Mouse (Mus musculus) liver, embryonic 14.5 days (tissue): ENCODE measurements around the gene Apobec3. TPM values are rescaled to one million over a fixed set of nuclear protein-coding genes. Genes with fewer than 3 reads are reported as not detected.

Source experiments
- ATAC-seq: fragments of 200-750 bp; cut with Nextera tagmentation; 2 replicates; pipeline ENCODE4 v1.8.0; 2017; ENCODE audit warnings: moderate number of reproducible peaks, mild to moderate bottlenecking, moderate library complexity; ENCODE audit not compliant: insufficient read depth
- DNase-seq, 3 experiments: peaks; one replicate each; pipeline ENCODE4 v3.0.0-alpha.2; 2012 to 2013; ENCODE audit warnings: low read depth in 3 of 3, low spot score in 3 of 3
- H3K27ac ChIP-seq: fragments of 300-500 bp; sonication (generic); 2 replicates; pipeline ENCODE4 v1.5.1; 2014; ENCODE audit warnings: moderate library complexity, mild to moderate bottlenecking, control low read depth, inconsistent platforms
- H3K27me3 ChIP-seq: fragments of 300-500 bp; sonication (generic); 2 replicates; pipeline ENCODE4 v1.6.1; 2014; ENCODE audit warnings: mild to moderate bottlenecking, low read length, moderate library complexity; ENCODE audit not compliant: control insufficient read depth, insufficient read depth
- H3K36me3 ChIP-seq: fragments of 300-500 bp; sonication (generic); replicated peaks from 2 replicates; pipeline ENCODE4 v1.6.1; 2014; ENCODE audit warnings: low read depth; ENCODE audit not compliant: control insufficient read depth, insufficient read depth
- H3K4me1 ChIP-seq, 2 experiments: fragments of 200-500 bp in 1 of 2; fragments of 300-500 bp in 1 of 2; sonication (generic) in 1 of 2; replicated peaks; 2 replicates each; pipeline ENCODE4 v1.6.1; 2012 to 2014; ENCODE audit warnings: antibody characterized with exemption in 1 of 2, inconsistent platforms in 1 of 2, low read length in 1 of 2; ENCODE audit not compliant: control insufficient read depth in 2 of 2, insufficient read depth in 2 of 2
- H3K4me2 ChIP-seq: fragments of 300-500 bp; sonication (generic); 2 replicates; pipeline ENCODE4 v1.6.1; 2014; ENCODE audit warnings: low read depth, mild to moderate bottlenecking, control low read depth, moderate library complexity
- H3K4me3 ChIP-seq, 2 experiments: fragments of 200-500 bp in 1 of 2; fragments of 300-500 bp in 1 of 2; sonication (generic) in 1 of 2; 2 replicates each; pipeline ENCODE4 v1.5.1; 2012 to 2014; ENCODE audit warnings: low read depth in 2 of 2, low read length in 2 of 2, mild to moderate bottlenecking in 2 of 2, control low read depth in 1 of 2, inconsistent platforms in 1 of 2, moderate library complexity in 1 of 2; ENCODE audit not compliant: insufficient read depth in 1 of 2
- H3K9ac ChIP-seq: fragments of 300-500 bp; sonication (generic); replicated peaks from 2 replicates; pipeline ENCODE4 v1.6.1; 2014; ENCODE audit warnings: mild to moderate bottlenecking, control low read depth, moderate library complexity
- H3K9me3 ChIP-seq: fragments of 300-500 bp; sonication (generic); 2 replicates; pipeline ENCODE4 v1.6.1; 2016; ENCODE audit warnings: low read length, mixed read lengths; ENCODE audit not compliant: control insufficient read depth
- CTCF ChIP-seq: IDR thresholded peaks from 2 replicates; pipeline ENCODE4 v1.5.1; 2016; ENCODE audit warnings: antibody characterized with exemption, low read depth, control low read depth
- EP300 ChIP-seq: IDR thresholded peaks from 2 replicates; pipeline ENCODE4 v1.6.1; 2016; ENCODE audit warnings: antibody characterized with exemption, low read depth
- WGBS: fragments of 180-500 bp; shearing (Covaris S2); extraction: QIAGEN DNeasy Blood & Tissue Kit; methylation state at CpG from one replicate; pipeline ENCODE4 v1.1.7; 2014; ENCODE audit not compliant: insufficient replicate concordance; 5-methylcytosine and 5-hydroxymethylcytosine counted together
- polyA plus RNA-seq, 2 experiments: library from polyadenylated mRNA; depleted of rRNA in 1 of 2; stranded (reverse) in 1 of 2; unstranded in 1 of 2; fragments of >200 nt; fragmentation: Nextera tagmentation in 1 of 2; extraction: Ambion mirVana in 1 of 2; gene quantifications; 2 replicates each; pipeline versions ENCODE4 v1.2.1 to v1.2.3; 2012 to 2014

Apobec3 gene
- polyA plus RNA-seq, 2 experiments = 29.8 to 34.3 TPM

GRCm38 (mm10) chr15:79875261-79875995 lies 16.0 kb upstream of the Apobec3 start:
- Histone ChIP-seq H3K27ac (no peak overlapping the region), H3K36me3 (no peaks in the 10 kb centered on the region), H3K9ac (no peak overlapping the region), H3K4me1 (no peaks in the 10 kb centered on the region), H3K27me3 (no peaks in the 10 kb centered on the region), H3K9me3 (no peaks in the 10 kb centered on the region), H3K4me3 (no peak overlapping the region), H3K4me2 (no peak overlapping the region)
- TF ChIP-seq EP300 (no peak), CTCF (no peak)
- DNase-seq (no peak), ATAC-seq (no peak)
- WGBS = 80% methylated on average over 18 of the region's 18 CpGs

- ATAC-seq = no peak
- Histone ChIP-seq H3K4me1 (0 out of 4 replicates have a peak, but pooled peaks cover 0 to 4% of the 10 kb centered on the region in 2 experiments), H3K9ac (no peak overlapping the region), H3K27ac (no peak overlapping the region), H3K4me2 (no peak overlapping the region), H3K4me3 (no peak overlapping the region), H3K36me3 (no peaks in the 10 kb centered on the region), H3K9me3 (no peaks in the 10 kb centered on the region), H3K27me3 (no peaks in the 10 kb centered on the region; the same call in none of the 2 replicates)
- 64% methylated on average over 6 of the region's 6 CpGs for WGBS
- TF ChIP-seq CTCF (no peak), EP300 (no peak)
- DNase-seq = no peak
Observed at GRCm38 (mm10) chr15:79878725-79879136, 12.7 kb upstream of the Apobec3 start.

- peaks cover 0 to 6% of the 10 kb centered on the region in 2 experiments; a peak in 1 of 4 replicates for H3K4me1 ChIP-seq
- WGBS = 45% methylated on average over 13 of the region's 13 CpGs
- no peaks in the 10 kb centered on the region for H3K9me3 ChIP-seq
- DNase-seq = no peak
- no peaks in the 10 kb centered on the region; the same call in none of the 2 replicates for H3K27me3 ChIP-seq
- no peak for ATAC-seq
- H3K36me3 ChIP-seq = no peaks in the 10 kb centered on the region
- no peak overlapping the region for H3K4me3 ChIP-seq
- no peak overlapping the region for H3K9ac ChIP-seq
- no peak overlapping the region for H3K4me2 ChIP-seq
- H3K27ac ChIP-seq = no peak overlapping the region
- TF ChIP-seq CTCF = no peak
- no peak for TF ChIP-seq EP300
Observed at GRCm38 (mm10) chr15:79879319-79879718, 12.1 kb upstream of the Apobec3 start.

GRCm38 (mm10) chr15:79880477-79880876 lies 11.0 kb upstream of the Apobec3 start:
- TF ChIP-seq CTCF = no peak
- no peak for TF ChIP-seq EP300
- H3K9ac ChIP-seq = no peak overlapping the region
- WGBS = 77% methylated on average over 3 of the region's 3 CpGs
- H3K4me1 ChIP-seq = peaks cover 0 to 6% of the 10 kb centered on the region in 2 experiments; a peak in 2 of 4 replicates
- no peaks in the 10 kb centered on the region for H3K36me3 ChIP-seq
- H3K4me3 ChIP-seq = no peak overlapping the region
- ATAC-seq = no peak
- no peak overlapping the region for H3K4me2 ChIP-seq
- H3K27me3 ChIP-seq = no peaks in the 10 kb centered on the region; the same call in none of the 2 replicates
- no peaks in the 10 kb centered on the region for H3K9me3 ChIP-seq
- H3K27ac ChIP-seq = no peak overlapping the region
- no peak for DNase-seq

GRCm38 (mm10) chr15:79882623-79883267 lies 8.7 kb upstream of the Apobec3 start:
- no peak for ATAC-seq
- Histone ChIP-seq H3K36me3 (no peaks in the 10 kb centered on the region), H3K27ac (no peak overlapping the region), H3K4me3 (no peak overlapping the region), H3K4me1 (peaks cover 0 to 8% of the 10 kb centered on the region in 2 experiments; a peak in 2 of 4 replicates), H3K4me2 (peak overlapping the region; percentile 71), H3K27me3 (no peaks in the 10 kb centered on the region; the same call in none of the 2 replicates), H3K9me3 (no peaks in the 10 kb centered on the region), H3K9ac (no peak overlapping the region)
- no peak for DNase-seq
- WGBS = 30% methylated on average over 19 of the region's 19 CpGs
- TF ChIP-seq EP300 = no peak
